Mouse (Mus musculus) olfactory bulb, adult 2 months (tissue): ENCODE results near the gene Cacna1d. TPM values are rescaled to one million over a fixed set of nuclear protein-coding genes. Genes with fewer than 3 reads are reported as not detected.

Source experiments
- H3K27ac ChIP-seq: fragments of 200-500 bp; 2 replicates; pipeline ENCODE4 v1.5.1; 2012; ENCODE audit warnings: low read depth, low read length; ENCODE audit not compliant: insufficient read depth
- H3K4me1 ChIP-seq: fragments of 200-500 bp; 2 replicates; pipeline ENCODE4 v1.6.1; 2012; ENCODE audit warnings: low read length; ENCODE audit not compliant: control insufficient read depth, insufficient read depth
- H3K4me3 ChIP-seq: fragments of 200-500 bp; 2 replicates; pipeline ENCODE4 v1.5.1; 2012; ENCODE audit warnings: mild to moderate bottlenecking, low read depth, low read length, moderate library complexity; ENCODE audit not compliant: insufficient read depth
- CTCF ChIP-seq: fragments of 200-500 bp; IDR thresholded peaks from 2 replicates; pipeline ENCODE4 v1.5.1; 2012; ENCODE audit warnings: low read depth, mild to moderate bottlenecking, low read length, moderate library complexity; ENCODE audit not compliant: insufficient read depth
- POLR2A ChIP-seq: fragments of 200-500 bp; IDR thresholded peaks from 2 replicates; pipeline ENCODE4 v1.6.1; 2012; ENCODE audit warnings: mild to moderate bottlenecking, low read depth, low read length, moderate library complexity; ENCODE audit not compliant: insufficient read depth
- WGBS: fragments of 180-500 bp; shearing (Covaris S2); methylation state at CpG from one replicate; pipeline ENCODE4 v1.1.7; 2018; 5-methylcytosine and 5-hydroxymethylcytosine counted together
- polyA plus RNA-seq: library from polyadenylated mRNA; stranded (reverse); fragments of >200 nt; gene quantifications from 2 replicates; pipeline ENCODE4 v1.2.4, GENCODE M21; 2012; ENCODE audit warnings: low replicate concordance; ENCODE audit not compliant: missing spikeins, insufficient read depth, insufficient read length

The Cacna1d gene
- polyA plus RNA-seq, 1 experiment = 140 TPM

DNA sequence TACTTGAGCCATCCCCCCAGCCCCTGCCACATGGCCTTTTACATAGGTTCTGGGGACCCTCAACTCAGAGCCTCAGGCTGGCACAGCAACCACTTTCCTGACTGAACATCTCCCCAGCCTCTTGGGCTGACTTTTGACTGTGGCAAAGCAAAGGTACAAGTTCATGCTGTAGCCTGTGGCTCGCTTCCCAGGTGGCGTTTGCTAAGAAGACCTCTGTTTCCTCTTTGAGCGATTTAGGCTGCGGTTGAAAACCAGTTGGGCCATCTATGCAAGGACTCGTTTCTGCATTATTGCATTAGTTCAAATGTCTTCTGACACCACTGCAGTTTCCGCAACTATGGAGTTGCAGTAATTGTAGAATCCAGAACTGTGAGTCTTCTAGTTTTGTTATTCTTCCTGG lies 468.8 kb downstream of the Cacna1d start:
- WGBS = 92% methylated on average over 6 of the region's 6 CpGs
- no peak for TF ChIP-seq POLR2A
- TF ChIP-seq CTCF = no peak
- Histone ChIP-seq H3K4me1 (no peaks in the 10 kb centered on the region), H3K4me3 (no peak overlapping the region), H3K27ac (no peak overlapping the region)

DNA sequence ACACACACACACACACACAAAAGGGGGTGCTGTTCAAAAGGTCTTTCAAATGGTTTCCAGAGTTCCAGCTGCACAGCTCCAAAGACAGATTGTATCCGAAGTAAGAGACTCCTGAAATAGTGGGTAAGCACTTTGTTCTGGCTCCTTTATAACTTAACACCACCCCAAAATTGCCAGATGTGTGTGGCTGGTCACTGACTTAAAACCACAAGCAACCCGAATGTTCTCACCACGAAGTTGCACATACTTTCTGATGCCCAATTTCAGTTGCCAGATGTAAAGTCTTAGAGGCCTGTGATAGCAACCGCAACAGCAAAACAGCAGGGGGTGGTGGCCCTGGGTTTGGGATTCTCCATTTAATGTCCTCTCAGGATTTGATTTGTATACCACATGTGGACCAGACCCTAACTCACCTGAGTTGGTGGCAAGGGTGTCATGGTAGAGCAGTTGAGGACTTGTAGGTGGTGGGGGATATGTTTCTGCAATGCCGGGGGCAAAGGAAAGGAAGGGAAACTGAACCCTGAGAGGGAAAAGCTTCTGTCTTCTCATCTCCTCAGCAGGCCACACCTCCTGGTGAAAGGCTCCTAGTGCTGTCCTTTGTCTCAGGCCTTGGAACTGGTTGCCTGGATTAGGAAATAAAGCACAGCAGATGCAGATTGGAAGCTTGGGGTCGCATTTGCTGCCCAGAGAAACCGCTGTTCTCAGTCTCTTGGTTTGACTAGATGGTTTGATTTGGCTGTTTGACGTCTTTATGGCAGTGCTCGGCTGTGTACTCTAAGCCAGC lies 471.3 kb downstream of the Cacna1d start:
- Histone ChIP-seq H3K27ac (no peak overlapping the region), H3K4me3 (no peak overlapping the region), H3K4me1 (no peaks in the 10 kb centered on the region)
- TF ChIP-seq CTCF (no peak), POLR2A (no peak)
- 59% methylated on average over 9 of the region's 9 CpGs for WGBS

DNA sequence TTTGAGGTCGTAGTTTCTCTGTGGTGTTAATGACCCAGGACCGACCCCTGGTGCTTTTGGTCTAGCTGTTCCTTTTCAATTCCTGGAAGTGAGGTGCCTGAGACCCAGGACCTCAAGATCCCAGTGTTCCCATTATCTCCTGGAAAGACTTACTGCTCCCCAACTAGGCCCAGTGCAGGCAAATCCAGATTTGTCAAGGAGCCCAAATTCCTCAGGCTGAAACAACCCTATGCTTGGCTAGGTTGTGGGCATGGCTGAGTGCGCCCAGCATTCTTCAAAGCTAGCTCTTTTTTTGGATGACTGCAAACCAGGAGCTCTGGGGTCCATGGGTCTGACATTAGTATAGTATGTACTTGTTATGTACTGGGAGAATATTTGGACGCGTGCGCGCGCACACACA lies 471.9 kb downstream of the Cacna1d start:
- no peak overlapping the region for H3K4me3 ChIP-seq
- TF ChIP-seq POLR2A (no peak), CTCF (no peak)
- H3K4me1 ChIP-seq = no peaks in the 10 kb centered on the region
- 95% methylated on average over 8 of the region's 8 CpGs for WGBS
- H3K27ac ChIP-seq = no peak overlapping the region

DNA sequence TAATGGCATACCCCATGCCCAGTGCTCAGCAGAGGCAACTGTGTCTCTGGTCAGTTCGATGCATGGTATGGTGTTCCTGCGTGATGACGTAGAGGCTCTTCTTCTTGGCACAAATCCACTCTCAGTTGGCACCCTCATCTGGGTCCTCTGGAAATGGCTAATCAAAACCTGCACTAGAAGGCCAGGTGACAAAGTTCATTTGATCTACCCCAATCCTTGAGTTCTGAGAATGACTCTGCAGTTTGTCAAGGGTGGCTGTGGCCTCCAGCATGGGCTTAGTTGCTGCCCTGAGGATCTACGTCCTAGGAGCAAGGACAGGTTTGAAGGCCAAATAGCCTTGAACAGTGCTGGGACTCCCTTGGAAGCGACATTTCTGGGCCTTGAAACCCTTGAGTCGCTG lies 472.4 kb downstream of the Cacna1d start:
- 94% methylated on average over 6 of the region's 6 CpGs for WGBS
- TF ChIP-seq CTCF = no peak
- no peak for TF ChIP-seq POLR2A
- Histone ChIP-seq H3K27ac (no peak overlapping the region), H3K4me1 (no peaks in the 10 kb centered on the region), H3K4me3 (no peak overlapping the region)

DNA sequence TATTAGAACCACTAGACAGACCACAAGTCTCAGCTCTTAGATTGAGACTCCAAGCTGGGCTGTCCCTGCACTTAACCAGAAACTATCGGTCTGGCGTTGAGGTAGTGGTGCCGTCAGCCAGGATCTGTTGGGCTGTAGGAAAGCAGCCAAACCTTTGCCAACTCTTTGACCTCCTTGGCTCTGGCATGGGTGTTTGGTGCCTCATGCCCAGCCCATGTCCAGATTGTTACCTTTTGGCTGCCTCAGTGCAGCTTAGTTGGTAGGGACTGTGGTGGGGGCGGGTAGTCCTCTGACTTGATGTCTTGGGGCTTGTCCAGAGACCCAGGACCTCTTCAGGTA lies 472.8 kb downstream of the Cacna1d start:
- no peak overlapping the region for H3K27ac ChIP-seq
- no peaks in the 10 kb centered on the region for H3K4me1 ChIP-seq
- WGBS = 77% methylated on average over 4 of the region's 4 CpGs
- no peak overlapping the region for H3K4me3 ChIP-seq
- TF ChIP-seq POLR2A (no peak), CTCF (no peak)

DNA sequence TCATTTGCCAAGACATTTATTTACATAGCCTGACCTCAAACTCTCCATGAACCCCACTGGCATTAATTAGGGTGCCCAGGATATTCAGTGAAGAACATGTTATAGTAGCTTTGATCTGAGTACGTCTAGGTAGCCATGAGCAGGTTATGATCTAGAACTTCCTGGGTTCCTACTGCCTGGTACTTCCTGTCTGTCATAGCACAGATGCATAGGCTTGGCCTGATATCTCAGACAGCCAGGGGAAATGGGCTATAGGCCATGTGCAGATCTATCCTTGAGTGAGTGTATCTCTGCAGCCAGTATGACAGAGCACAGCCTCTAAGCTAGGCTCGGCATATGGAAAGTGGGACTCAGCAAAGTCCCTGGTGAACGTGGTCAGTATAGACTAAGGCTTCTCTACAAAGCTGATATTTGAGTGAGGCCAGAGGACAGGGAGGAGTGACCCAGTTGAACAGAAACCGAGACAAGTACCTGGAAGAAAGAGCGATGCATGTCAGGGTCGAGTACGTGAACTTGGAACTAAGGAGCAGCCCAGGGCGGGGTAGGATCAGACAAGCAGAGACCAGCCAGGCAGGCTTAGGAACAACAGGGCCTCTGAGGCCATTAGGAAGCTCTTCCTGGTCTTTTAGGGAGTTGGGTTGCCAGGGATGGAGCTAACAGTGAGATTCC lies 473.3 kb downstream of the Cacna1d start:
- Histone ChIP-seq H3K27ac (no peak overlapping the region), H3K4me3 (no peak overlapping the region), H3K4me1 (no peaks in the 10 kb centered on the region)
- TF ChIP-seq CTCF (no peak), POLR2A (no peak)
- 95% methylated on average over 8 of the region's 8 CpGs for WGBS

DNA sequence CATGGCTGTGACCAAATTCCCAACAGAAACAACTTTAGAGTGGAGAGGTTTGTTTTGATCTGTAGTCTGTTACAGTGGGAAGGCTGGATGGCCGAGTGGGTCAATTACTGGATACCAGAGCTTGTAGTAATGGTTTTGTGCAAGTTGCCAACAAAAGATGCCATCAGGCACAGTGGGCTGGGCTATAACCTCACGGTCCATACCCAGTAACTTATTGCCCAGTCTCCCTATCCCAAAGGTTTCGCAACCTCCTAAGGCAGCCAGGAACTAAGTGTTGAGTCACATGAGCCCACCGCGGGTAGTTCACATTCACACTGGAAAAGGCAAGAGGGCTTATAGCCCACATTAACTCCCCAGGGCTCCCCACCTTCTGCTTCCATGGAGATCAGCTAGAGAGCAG lies 474.6 kb downstream of the Cacna1d start:
- H3K27ac ChIP-seq = no peak overlapping the region
- H3K4me1 ChIP-seq = no peaks in the 10 kb centered on the region
- 72% methylated on average over 5 of the region's 5 CpGs for WGBS
- TF ChIP-seq CTCF = no peak
- TF ChIP-seq POLR2A = no peak
- no peak overlapping the region for H3K4me3 ChIP-seq

DNA sequence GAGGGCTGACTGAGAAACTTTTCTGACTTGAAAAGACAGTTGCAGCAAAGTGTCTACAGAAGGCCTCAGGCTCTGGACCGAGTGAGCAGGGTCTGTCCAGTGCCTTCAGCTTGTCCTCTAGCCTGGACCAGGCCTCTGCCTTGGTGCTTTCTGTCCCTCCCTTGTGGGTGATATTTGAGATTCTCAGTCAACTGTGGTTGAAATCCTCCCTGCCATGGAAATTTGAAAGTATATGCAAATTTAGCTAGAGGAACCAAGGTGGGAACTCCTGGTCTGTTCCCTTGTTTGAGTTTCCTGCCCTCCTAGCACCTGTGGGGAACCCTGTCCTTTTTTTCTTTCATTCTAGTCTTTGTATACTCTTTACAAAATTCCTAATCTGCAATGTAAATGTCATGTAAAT lies 476.2 kb downstream of the Cacna1d start:
- Histone ChIP-seq H3K4me3 (no peak overlapping the region), H3K27ac (no peak overlapping the region), H3K4me1 (peaks cover 7% of the 10 kb centered on the region)
- WGBS = 60% methylated on average over 1 of the region's 1 CpGs
- no peak for TF ChIP-seq CTCF

DNA sequence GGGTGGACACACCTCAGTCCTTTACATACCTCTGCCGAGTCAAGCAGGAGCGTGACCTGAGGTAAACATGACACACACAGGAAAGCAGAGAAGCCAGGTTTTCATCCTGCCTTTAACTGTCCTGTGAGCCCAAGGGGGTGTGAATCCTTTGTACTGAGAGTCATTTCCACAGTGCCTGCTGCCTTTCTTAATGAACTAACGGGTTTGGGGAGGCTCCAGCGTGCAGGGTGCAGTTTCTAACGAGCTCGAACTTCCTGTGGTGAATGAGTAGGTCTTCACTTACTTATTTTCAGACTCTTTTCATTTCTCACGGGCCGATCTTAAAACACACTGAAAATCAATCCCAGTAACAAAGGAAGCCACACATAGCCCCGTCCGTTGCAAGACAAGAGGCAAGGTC lies 476.8 kb downstream of the Cacna1d start:
- Histone ChIP-seq H3K27ac (no peak overlapping the region), H3K4me3 (no peak overlapping the region), H3K4me1 (peaks cover 9% of the 10 kb centered on the region)
- WGBS = 58% methylated on average over 10 of the region's 10 CpGs
- TF ChIP-seq POLR2A (no peak), CTCF (no peak)
